Mouse (Mus musculus) hindbrain, embryonic 16.5 days (tissue): Measurements from ENCODE around the gene Skor1. TPM values are rescaled to one million over a fixed set of nuclear protein-coding genes. Genes with fewer than 3 reads are reported as not detected.

Source experiments
- ATAC-seq: fragments of 200-750 bp; cut with Nextera tagmentation; 2 replicates; pipeline ENCODE4 v1.8.0; 2017; ENCODE audit warnings: moderate TSS enrichment, moderate library complexity
- H3K27ac ChIP-seq: fragments of 300-500 bp; sonication (generic); 2 replicates; pipeline ENCODE4 v1.5.1; 2014; ENCODE audit warnings: low read depth, mild to moderate bottlenecking, control low read depth, low read length, moderate library complexity
- H3K27me3 ChIP-seq: fragments of 300-500 bp; sonication (generic); replicated peaks from 2 replicates; pipeline ENCODE4 v1.6.1; 2014; ENCODE audit warnings: low read length; ENCODE audit not compliant: control insufficient read depth, insufficient read depth
- H3K36me3 ChIP-seq: fragments of 300-500 bp; sonication (generic); 2 replicates; pipeline ENCODE4 v1.6.1; 2014; ENCODE audit warnings: mild to moderate bottlenecking, low read length, moderate library complexity, mixed read lengths; ENCODE audit not compliant: control insufficient read depth, insufficient read depth
- H3K4me1 ChIP-seq: fragments of 300-500 bp; sonication (generic); 2 replicates; pipeline ENCODE4 v1.6.1; 2014; ENCODE audit warnings: low read depth, low read length; ENCODE audit not compliant: control insufficient read depth, insufficient read depth
- H3K4me2 ChIP-seq: fragments of 300-500 bp; sonication (generic); 2 replicates; pipeline ENCODE4 v1.6.1; 2014; ENCODE audit warnings: mild to moderate bottlenecking, low read length, control low read depth, moderate library complexity
- H3K4me3 ChIP-seq: fragments of 300-500 bp; sonication (generic); 2 replicates; pipeline ENCODE4 v1.5.1; 2014; ENCODE audit warnings: mild to moderate bottlenecking, low read length, control low read depth, moderate library complexity
- H3K9ac ChIP-seq: fragments of 300-500 bp; sonication (generic); 2 replicates; pipeline ENCODE4 v1.6.1; 2014; ENCODE audit warnings: low read depth, mild to moderate bottlenecking, control low read depth, low read length, moderate library complexity
- H3K9me3 ChIP-seq: fragments of 300-500 bp; sonication (generic); 2 replicates; pipeline ENCODE4 v1.6.1; 2014; ENCODE audit warnings: mild to moderate bottlenecking, low read length, moderate library complexity; ENCODE audit not compliant: control insufficient read depth
- WGBS: fragments of 180-500 bp; shearing (Covaris S2); extraction: QIAGEN DNeasy Blood & Tissue Kit; methylation state at CpG from one replicate; pipeline ENCODE4 v1.1.7; 2014; 5-methylcytosine and 5-hydroxymethylcytosine counted together
- polyA plus RNA-seq: library from polyadenylated mRNA; unstranded; fragments of >200 nt; fragmentation: Nextera tagmentation; extraction: Ambion mirVana; gene quantifications from 2 replicates; pipeline ENCODE4 v1.2.1, GENCODE M21; 2015

Skor1 gene
- polyA plus RNA-seq, 1 experiment from 2014 or later, result 10.8 TPM

GRCm38 (mm10) chr9:63144502-63145248 is 4.1 kb downstream of the Skor1 start:
- ATAC-seq, result peak; percentile 19; the same call in 1 of the 2 replicates
- Histone ChIP-seq H3K4me1 (peaks cover 34% of the 10 kb centered on the region), H3K27me3 (peaks cover 69% of the 10 kb centered on the region), H3K36me3 (no peaks in the 10 kb centered on the region), H3K27ac (peak overlapping the region; percentile 65), H3K4me2 (peak overlapping the region; percentile 69), H3K9ac (peak overlapping the region; percentile 56), H3K9me3 (no peaks in the 10 kb centered on the region), H3K4me3 (peak overlapping the region; percentile 50)
- 1% methylated on average over 71 of the region's 80 CpGs for WGBS

- peak overlapping the region; percentile 65 for H3K27ac ChIP-seq
- peak overlapping the region; percentile 50 for H3K4me3 ChIP-seq
- WGBS, result 2% methylated on average over 45 of the region's 47 CpGs
- no peaks in the 10 kb centered on the region for H3K36me3 ChIP-seq
- no peaks in the 10 kb centered on the region for H3K9me3 ChIP-seq
- ATAC-seq, result no peak
- peaks cover 33% of the 10 kb centered on the region for H3K4me1 ChIP-seq
- peak overlapping the region; percentile 69 for H3K4me2 ChIP-seq
- H3K9ac ChIP-seq, result peak overlapping the region; percentile 56
- H3K27me3 ChIP-seq, result peaks cover 67% of the 10 kb centered on the region
These were observed 4.9 kb downstream of the Skor1 start for GRCm38 (mm10) chr9:63143641-63144501.

GRCm38 (mm10) chr9:63143227-63143626 is 5.5 kb downstream of the Skor1 start:
- Histone ChIP-seq H3K9ac (peak overlapping the region; percentile 56; the same call in 1 of the 2 replicates), H3K27ac (peak overlapping the region; percentile 65), H3K4me2 (peak overlapping the region; percentile 69), H3K4me1 (peaks cover 32% of the 10 kb centered on the region), H3K36me3 (no peaks in the 10 kb centered on the region), H3K9me3 (no peaks in the 10 kb centered on the region), H3K4me3 (peak overlapping the region; percentile 50), H3K27me3 (peaks cover 67% of the 10 kb centered on the region)
- 2% methylated on average over 25 of the region's 25 CpGs for WGBS
- no peak for ATAC-seq

GRCm38 (mm10) chr9:63142335-63143036 is 6.3 kb downstream of the Skor1 start:
- whole genome bisulfite sequencing, result under 1% methylated on average over 42 of the region's 42 CpGs
- H3K9ac ChIP-seq, result peak overlapping the region; percentile 48

GRCm38 (mm10) chr9:63141641-63142334 is 7.0 kb downstream of the Skor1 start:
- ATAC-seq, result no peak
- Histone ChIP-seq H3K4me2 (peak overlapping the region; percentile 69), H3K27ac (peak overlapping the region; percentile 51), H3K9me3 (no peaks in the 10 kb centered on the region), H3K27me3 (peaks cover 59% of the 10 kb centered on the region), H3K36me3 (no peaks in the 10 kb centered on the region), H3K4me3 (peak overlapping the region; percentile 50), H3K4me1 (peaks cover 32% of the 10 kb centered on the region), H3K9ac (peak overlapping the region; percentile 31; the same call in 1 of the 2 replicates)
- WGBS, result 3% methylated on average over 24 of the region's 24 CpGs

More at GRCm38 (mm10) chr9:63142335-63143036, 6.3 kb downstream of the Skor1 start:
- no peak for ATAC-seq
- Histone ChIP-seq H3K27ac (peak overlapping the region; percentile 56), H3K36me3 (no peaks in the 10 kb centered on the region), H3K9me3 (no peaks in the 10 kb centered on the region), H3K27me3 (peaks cover 65% of the 10 kb centered on the region), H3K4me1 (peaks cover 32% of the 10 kb centered on the region), H3K4me3 (peak overlapping the region; percentile 50), H3K4me2 (peak overlapping the region; percentile 69)

GRCm38 (mm10) chr9:63140211-63140610 is 8.6 kb downstream of the Skor1 start:
- Histone ChIP-seq H3K4me2 (peak overlapping the region; percentile 29), H3K9ac (peak overlapping the region; percentile 25; the same call in 1 of the 2 replicates), H3K4me3 (peak overlapping the region; percentile 4; the same call in 1 of the 2 replicates), H3K27ac (no peak overlapping the region), H3K36me3 (no peaks in the 10 kb centered on the region), H3K9me3 (no peaks in the 10 kb centered on the region), H3K4me1 (peaks cover 31% of the 10 kb centered on the region), H3K27me3 (peaks cover 52% of the 10 kb centered on the region)
- WGBS, result 4% methylated on average over 9 of the region's 9 CpGs
- ATAC-seq, result no peak

GRCm38 (mm10) chr9:63139661-63140060 is 9.1 kb downstream of the Skor1 start:
- WGBS, result 6% methylated on average over 17 of the region's 17 CpGs
- Histone ChIP-seq H3K4me3 (0 out of 2 replicates have a peak overlapping the region, but pooled peaks have one; percentile 4), H3K4me2 (peak overlapping the region; percentile 29), H3K27me3 (peaks cover 53% of the 10 kb centered on the region), H3K36me3 (no peaks in the 10 kb centered on the region), H3K9me3 (no peaks in the 10 kb centered on the region), H3K27ac (peak overlapping the region; percentile 29; the same call in 1 of the 2 replicates), H3K4me1 (peaks cover 29% of the 10 kb centered on the region), H3K9ac (no peak overlapping the region)
- ATAC-seq, result no peak

- Histone ChIP-seq H3K4me2 (peak overlapping the region; percentile 44), H3K27me3 (peaks cover 44% of the 10 kb centered on the region), H3K27ac (no peak overlapping the region), H3K4me1 (peaks cover 29% of the 10 kb centered on the region), H3K9me3 (no peaks in the 10 kb centered on the region), H3K36me3 (no peaks in the 10 kb centered on the region), H3K9ac (0 out of 2 replicates have a peak overlapping the region, but pooled peaks have one; percentile 9), H3K4me3 (peak overlapping the region; percentile 15)
- ATAC-seq, result no peak
- WGBS, result under 1% methylated on average over 31 of the region's 31 CpGs
These were observed 10.2 kb downstream of the Skor1 start for GRCm38 (mm10) chr9:63138481-63138967.
